Comparison of ENCODE assay signal across 13 mouse cellular contexts in the genomic region with DNA sequence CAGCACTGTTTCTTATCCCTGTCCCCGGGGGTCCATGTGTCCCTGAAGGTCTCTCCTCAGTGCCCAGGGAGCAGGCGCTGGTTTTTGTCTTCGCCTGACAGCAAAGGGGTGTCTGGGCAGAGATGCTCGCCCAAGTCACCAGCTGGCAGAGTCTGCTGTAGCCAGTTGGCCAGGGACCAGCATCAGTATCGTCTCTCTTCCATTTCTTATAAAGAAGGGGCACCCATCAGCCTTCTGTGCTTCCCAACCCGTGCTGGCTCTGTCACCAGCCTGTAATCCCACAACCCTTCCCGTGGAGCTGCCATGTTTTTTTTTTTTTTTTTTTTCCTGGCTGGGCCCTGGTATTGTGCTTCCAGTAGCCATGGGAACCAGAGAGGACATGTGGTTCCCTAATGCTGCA. TPM values are rescaled to one million over a fixed set of nuclear protein-coding genes. Genes with fewer than 3 reads are reported as not detected.
DNase-seq lines count a peak whose midpoint lies in the region; ATAC-seq and TF ChIP-seq lines count a peak whose summit lies in the region.
"Had no signal": no experiment of that assay in that cellular context is flagged by ENCODE, and none has a peak within 500 bp of the region (broad histone marks: within the 10 kb centered on the region; RNA-seq: fewer than 3 reads in every experiment).

No protein-coding gene starts in this region.

- no peaks in the 10 kb centered on the region for H3K9me3 ChIP-seq in liver, embryonic 11.5 days (ENCODE audit: control insufficient read depth, low read length)
- no peaks in the 10 kb centered on the region for H3K9me3 ChIP-seq in liver, postnatal 0 days (ENCODE audit: low read length)
- H3K9me3 ChIP-seq in forebrain, embryonic 14.5 days (replicated peaks; ENCODE audit: control insufficient read depth, low read length) = no peaks in the 10 kb centered on the region
- no peaks in the 10 kb centered on the region for H3K9me3 ChIP-seq in midbrain, embryonic 13.5 days
- H3K9me3 ChIP-seq: heart, embryonic 15.5 days had no signal

- peaks cover 3% of the 10 kb centered on the region; the same call in 1 of the 2 replicates for H3K27me3 ChIP-seq in liver, embryonic 11.5 days (replicated peaks; ENCODE audit: control insufficient read depth, insufficient read depth, low read length)
- H3K27me3 ChIP-seq in liver, postnatal 0 days (ENCODE audit: insufficient read depth, low read length) = no peaks in the 10 kb centered on the region
- no peaks in the 10 kb centered on the region for H3K27me3 ChIP-seq in forebrain, embryonic 14.5 days (replicated peaks; ENCODE audit: control insufficient read depth, insufficient read depth, low read length)
- 0 out of 2 replicates have a peak, but pooled peaks cover under 1% of the 10 kb centered on the region for H3K27me3 ChIP-seq in midbrain, embryonic 13.5 days

- peaks cover 61% of the 10 kb centered on the region for H3K4me1 ChIP-seq in liver, embryonic 11.5 days (replicated peaks; ENCODE audit: control insufficient read depth, insufficient read depth, low read length)
- H3K4me1 ChIP-seq in liver, postnatal 0 days (ENCODE audit: insufficient read depth) = peaks cover 71% of the 10 kb centered on the region
- peaks cover 66% of the 10 kb centered on the region for H3K4me1 ChIP-seq in forebrain, embryonic 14.5 days (ENCODE audit: control insufficient read depth, insufficient read depth, low read length)
- peaks cover 79% of the 10 kb centered on the region for H3K4me1 ChIP-seq in midbrain, embryonic 13.5 days (replicated peaks)

- no peak for TF ChIP-seq EP300 in liver, postnatal 0 days (IDR thresholded peaks at IDR 0.05; ENCODE audit: low read depth)

- H3K9ac ChIP-seq in liver, embryonic 11.5 days (ENCODE audit: low read depth, low read length) = no peak overlapping the region
- H3K9ac ChIP-seq in liver, postnatal 0 days (replicated peaks) = no peak overlapping the region
- H3K9ac ChIP-seq in forebrain, embryonic 14.5 days (ENCODE audit: low read length) = no peak overlapping the region
- no peak overlapping the region for H3K9ac ChIP-seq in midbrain, embryonic 13.5 days (replicated peaks)
- H3K9ac ChIP-seq: heart, embryonic 15.5 days had no signal

- peak overlapping the region; percentile 28 for H3K27ac ChIP-seq in liver, embryonic 11.5 days (ENCODE audit: low read depth, low read length)
- H3K27ac ChIP-seq in liver, postnatal 0 days (ENCODE audit: low read depth) = no peak overlapping the region
- peak overlapping the region; percentile 78 for H3K27ac ChIP-seq in forebrain, embryonic 14.5 days (ENCODE audit: low read depth, low read length)
- peak overlapping the region; percentile 67 for H3K27ac ChIP-seq in midbrain, embryonic 13.5 days
- H3K27ac ChIP-seq: heart, embryonic 15.5 days had no signal

- TF ChIP-seq CTCF in liver, postnatal 0 days (IDR thresholded peaks at IDR 0.05; ENCODE audit: low read depth) = no peak

- no peak overlapping the region for H3K4me3 ChIP-seq in liver, embryonic 11.5 days (ENCODE audit: low read depth, low read length)
- H3K4me3 ChIP-seq in liver, postnatal 0 days (ENCODE audit: low read depth, low read length) = no peak overlapping the region
- H3K4me3 ChIP-seq in forebrain, embryonic 14.5 days (ENCODE audit: low read depth, low read length) = no peak overlapping the region
- H3K4me3 ChIP-seq in midbrain, embryonic 13.5 days (replicated peaks) = no peak overlapping the region
- H3K4me3 ChIP-seq: heart, embryonic 15.5 days had no signal

- DNase-seq in cerebellum, postnatal 14 days = peak; percentile 71 to 80
- DNase-seq in cerebellum, adult 8-10 months = no peak
- DNase-seq in liver, embryonic 11.5 days (ENCODE audit: low spot score) = no peak
- DNase-seq in liver, postnatal 0 days = no peak
- peak; percentile 80 for DNase-seq in forebrain, embryonic 14.5 days (ENCODE audit: low spot score)
- DNase-seq in frontal cortex, postnatal 36 days (ENCODE audit: low spot score in 2 of 2) = no peak
- DNase-seq: adrenal gland, postnatal 10 days; cerebellum, adult 9-11 months; kidney, postnatal 10 days; lung, adult 18-20 months had no signal

- ATAC-seq in liver, embryonic 11.5 days (replicated peaks; ENCODE audit: low FRiP score) = no peak
- ATAC-seq in liver, postnatal 0 days = no peak
- peak; percentile 33; the same call in 1 of the 2 replicates for ATAC-seq in forebrain, embryonic 14.5 days
- peak; percentile 10; the same call in 1 of the 2 replicates for ATAC-seq in midbrain, embryonic 13.5 days
- no peak for ATAC-seq in inflammation-experienced regulatory T-cells, adult 6 months

- H3K4me2 ChIP-seq in liver, embryonic 11.5 days = no peak overlapping the region
- H3K4me2 ChIP-seq in liver, postnatal 0 days (ENCODE audit: low read depth, low read length) = no peak overlapping the region
- 0 out of 2 replicates have a peak overlapping the region, but pooled peaks have one; percentile 7 for H3K4me2 ChIP-seq in forebrain, embryonic 14.5 days (ENCODE audit: low read length)
- H3K4me2 ChIP-seq in midbrain, embryonic 13.5 days (replicated peaks) = no peak overlapping the region
- H3K4me2 ChIP-seq: heart, embryonic 15.5 days had no signal

- H3K36me3 ChIP-seq in liver, embryonic 11.5 days (ENCODE audit: control insufficient read depth, insufficient read depth, low read length) = no peaks in the 10 kb centered on the region
- no peaks in the 10 kb centered on the region for H3K36me3 ChIP-seq in liver, postnatal 0 days (replicated peaks; ENCODE audit: insufficient read depth, low read length)
- H3K36me3 ChIP-seq in forebrain, embryonic 14.5 days (ENCODE audit: control insufficient read depth, insufficient read depth, low read length) = no peaks in the 10 kb centered on the region
- H3K36me3 ChIP-seq in midbrain, embryonic 13.5 days = no peaks in the 10 kb centered on the region
- H3K36me3 ChIP-seq: heart, embryonic 15.5 days had no signal

- 75% methylated on average over 7 of the region's 7 CpGs for WGBS in liver, embryonic 11.5 days
- 64% methylated on average over 7 of the region's 7 CpGs for WGBS in liver, postnatal 0 days (ENCODE audit: insufficient replicate concordance)
- 36% methylated on average over 7 of the region's 7 CpGs for WGBS in forebrain, embryonic 14.5 days
- WGBS in midbrain, embryonic 13.5 days = 42% methylated on average over 7 of the region's 7 CpGs

RNA-seq across cellular contexts. Expression of gene Adgrg1, which starts 7.3 kb away (rescaled TPM):
- 125 and 137 TPM in 2 replicates for polyA plus RNA-seq in liver, embryonic 11.5 days (2014; fragmentation: Nextera tagmentation; extraction: Ambion mirVana)
- polyA plus RNA-seq in liver, postnatal 0 days (2015; fragmentation: Nextera tagmentation; extraction: Ambion mirVana) = 34.0 and 35.4 TPM in 2 replicates
- 145 and 157 TPM in 2 replicates for polyA plus RNA-seq in forebrain, embryonic 14.5 days (2014; fragmentation: Nextera tagmentation; extraction: Ambion mirVana)
- 189 and 212 TPM in 2 replicates for polyA plus RNA-seq in midbrain, embryonic 13.5 days (2015; fragmentation: Nextera tagmentation; extraction: Ambion mirVana)
- 1 to 10 TPM in 2 of 3 experiments, under 1 TPM in 1; 0.52 to 5.5 (median 4.5) TPM for polyA plus RNA-seq in inflammation-experienced regulatory T-cells, adult 6 months (2017; shearing (Covaris generic))

RNA-seq across cellular contexts. Expression of gene Adgrg3, which starts 35.6 kb away (rescaled TPM):
- 11.8 and 11.9 TPM in 2 replicates for polyA plus RNA-seq in liver, embryonic 11.5 days (2014; fragmentation: Nextera tagmentation; extraction: Ambion mirVana)
- polyA plus RNA-seq in liver, postnatal 0 days (2015; fragmentation: Nextera tagmentation; extraction: Ambion mirVana) = 8.9 and 9.6 TPM in 2 replicates
- 1.2 TPM in 2 replicates for polyA plus RNA-seq in forebrain, embryonic 14.5 days (2014; fragmentation: Nextera tagmentation; extraction: Ambion mirVana)
- polyA plus RNA-seq in midbrain, embryonic 13.5 days (2015; fragmentation: Nextera tagmentation; extraction: Ambion mirVana) = 0.96 and 1.3 TPM in 2 replicates
- under 1 TPM in 2 of 3 experiments, not detected in 1; 0.24 to 0.26 TPM for polyA plus RNA-seq in inflammation-experienced regulatory T-cells, adult 6 months (2017; shearing (Covaris generic))

RNA-seq across cellular contexts. Expression of gene Adgrg5, which starts 58.4 kb away (rescaled TPM):
- 1.9 and 2.0 TPM in 2 replicates for polyA plus RNA-seq in liver, embryonic 11.5 days (2014; fragmentation: Nextera tagmentation; extraction: Ambion mirVana)
- polyA plus RNA-seq in liver, postnatal 0 days (2015; fragmentation: Nextera tagmentation; extraction: Ambion mirVana) = 0.13 and 0.18 TPM in 2 replicates
- not detected in 2 replicates for polyA plus RNA-seq in forebrain, embryonic 14.5 days (2014; fragmentation: Nextera tagmentation; extraction: Ambion mirVana)
- polyA plus RNA-seq in midbrain, embryonic 13.5 days (2015; fragmentation: Nextera tagmentation; extraction: Ambion mirVana) = 0.08 and 0.13 TPM in 2 replicates
- 1 to 10 TPM; 1.8 to 4.3 (median 4.1) TPM for polyA plus RNA-seq in inflammation-experienced regulatory T-cells, adult 6 months (2017; shearing (Covaris generic))

Comparison
In these comparisons a context has a peak if more than half of its experiments do, and no peak if none do; other contexts are left out.
1. DNase-seq: peak in cerebellum, postnatal 14 days (2 of 2) and forebrain, embryonic 14.5 days (single experiment); none in cerebellum, adult 8-10 months (single experiment), liver, embryonic 11.5 days (single experiment), liver, postnatal 0 days (single experiment) and frontal cortex, postnatal 36 days (0 of 2).
2. ATAC-seq: peak in forebrain, embryonic 14.5 days (single experiment) and midbrain, embryonic 13.5 days (single experiment); none in liver, embryonic 11.5 days (single experiment), liver, postnatal 0 days (single experiment) and inflammation-experienced regulatory T-cells, adult 6 months (single experiment).